Comparison of ENCODE assay signal across 23 mouse cellular contexts in genomic region chr5:115668986-115669385, GRCm38 (mm10). TPM values are rescaled to one million over a fixed set of nuclear protein-coding genes. Genes with fewer than 3 reads are reported as not detected.
DNase-seq lines count a peak whose midpoint lies in the region; ATAC-seq lines count a peak whose summit lies in the region.
"Had no signal": no experiment of that assay in that cellular context is flagged by ENCODE, and none has a peak within 500 bp of the region (broad histone marks: within the 10 kb centered on the region; RNA-seq: fewer than 3 reads in every experiment).

No protein-coding gene starts in this region.

- no peak overlapping the region for H3K9ac ChIP-seq in forebrain, embryonic 14.5 days (ENCODE audit: low read length)
- no peak overlapping the region for H3K9ac ChIP-seq in midbrain, embryonic 15.5 days
- H3K9ac ChIP-seq: embryonic facial prominence, embryonic 12.5 days; forebrain, embryonic 12.5 days; forebrain, embryonic 15.5 days; forebrain, postnatal 0 days had no signal

- no peaks in the 10 kb centered on the region for H3K36me3 ChIP-seq in forebrain, embryonic 10.5 days (replicated peaks)
- H3K36me3 ChIP-seq in forebrain, embryonic 14.5 days (ENCODE audit: control insufficient read depth, insufficient read depth, low read length): no peaks in the 10 kb centered on the region
- H3K36me3 ChIP-seq in heart, embryonic 10.5 days: no peaks in the 10 kb centered on the region
- H3K36me3 ChIP-seq in midbrain, embryonic 10.5 days: no peaks in the 10 kb centered on the region
- no peaks in the 10 kb centered on the region for H3K36me3 ChIP-seq in midbrain, embryonic 15.5 days (replicated peaks)
- H3K36me3 ChIP-seq: embryonic facial prominence, embryonic 10.5 days; embryonic facial prominence, embryonic 12.5 days; forebrain, embryonic 12.5 days; forebrain, embryonic 15.5 days; G1E had no signal

- H3K4me1 ChIP-seq in forebrain, embryonic 10.5 days: peaks cover 52% of the 10 kb centered on the region
- H3K4me1 ChIP-seq in forebrain, embryonic 14.5 days (ENCODE audit: control insufficient read depth, insufficient read depth, low read length): peaks cover 5% of the 10 kb centered on the region; the same call in 1 of the 2 replicates
- peaks cover 24% of the 10 kb centered on the region for H3K4me1 ChIP-seq in heart, embryonic 10.5 days
- H3K4me1 ChIP-seq in midbrain, embryonic 10.5 days: peaks cover 34% of the 10 kb centered on the region
- H3K4me1 ChIP-seq in midbrain, embryonic 15.5 days: 0 out of 2 replicates have a peak, but pooled peaks cover 3% of the 10 kb centered on the region
- H3K4me1 ChIP-seq: embryonic facial prominence, embryonic 12.5 days had no signal

- DNase-seq in forebrain, embryonic 10.5 days (ENCODE audit: extremely low spot score, low spot score): no peak
- no peak for DNase-seq in forebrain, embryonic 14.5 days (ENCODE audit: low spot score)
- peak; percentile 57 for DNase-seq in heart, embryonic 10.5 days (ENCODE audit: low spot score)
- DNase-seq in heart, postnatal 4 days: no peak
- no peak for DNase-seq in midbrain, embryonic 10.5 days (ENCODE audit: low spot score)
- DNase-seq: adrenal gland, adult 8-10 months; adrenal gland, postnatal 14 days; adrenal gland, postnatal 36 days; B cell, adult 2 months; cerebellum, adult 11-12 months; cerebellum, adult 9-10 months; cerebellum, postnatal 10 days; cerebellum, postnatal 25 days; forebrain, postnatal 0 days had no signal

- no peaks in the 10 kb centered on the region; the same call in 1 of the 2 replicates for H3K27me3 ChIP-seq in forebrain, embryonic 10.5 days (ENCODE audit: poor library complexity, severe bottlenecking)
- no peaks in the 10 kb centered on the region for H3K27me3 ChIP-seq in forebrain, embryonic 14.5 days (replicated peaks; ENCODE audit: control insufficient read depth, insufficient read depth, low read length)
- peaks cover 39% of the 10 kb centered on the region; the same call in 1 of the 2 replicates for H3K27me3 ChIP-seq in heart, embryonic 10.5 days (ENCODE audit: insufficient read depth, poor library complexity, severe bottlenecking)
- no peaks in the 10 kb centered on the region for H3K27me3 ChIP-seq in midbrain, embryonic 10.5 days (ENCODE audit: low read depth, poor library complexity, severe bottlenecking)
- no peaks in the 10 kb centered on the region for H3K27me3 ChIP-seq in midbrain, embryonic 15.5 days (replicated peaks)
- H3K27me3 ChIP-seq: forebrain, embryonic 15.5 days; Patski had no signal

- no peak overlapping the region for H3K4me3 ChIP-seq in forebrain, embryonic 10.5 days
- H3K4me3 ChIP-seq in forebrain, embryonic 14.5 days (ENCODE audit: low read depth, low read length): no peak overlapping the region
- no peak overlapping the region for H3K4me3 ChIP-seq in heart, embryonic 10.5 days
- no peak overlapping the region for H3K4me3 ChIP-seq in midbrain, embryonic 10.5 days
- H3K4me3 ChIP-seq in midbrain, embryonic 15.5 days: no peak overlapping the region
- H3K4me3 ChIP-seq: embryonic facial prominence, embryonic 10.5 days; embryonic facial prominence, embryonic 12.5 days; forebrain, embryonic 12.5 days; forebrain, embryonic 15.5 days had no signal

- WGBS in forebrain, embryonic 10.5 days: 87% methylated on average over 12 of the region's 12 CpGs
- WGBS in forebrain, embryonic 14.5 days: 88% methylated on average over 12 of the region's 12 CpGs
- 82% methylated on average over 12 of the region's 12 CpGs for WGBS in heart, embryonic 10.5 days
- 84% methylated on average over 12 of the region's 12 CpGs for WGBS in midbrain, embryonic 10.5 days
- WGBS in midbrain, embryonic 15.5 days: 78% methylated on average over 12 of the region's 12 CpGs

- no peaks in the 10 kb centered on the region for H3K9me3 ChIP-seq in forebrain, embryonic 10.5 days
- no peaks in the 10 kb centered on the region for H3K9me3 ChIP-seq in forebrain, embryonic 14.5 days (replicated peaks; ENCODE audit: control insufficient read depth, low read length)
- H3K9me3 ChIP-seq in heart, embryonic 10.5 days: no peaks in the 10 kb centered on the region
- H3K9me3 ChIP-seq in midbrain, embryonic 10.5 days (replicated peaks): no peaks in the 10 kb centered on the region
- no peaks in the 10 kb centered on the region for H3K9me3 ChIP-seq in midbrain, embryonic 15.5 days
- H3K9me3 ChIP-seq: embryonic facial prominence, embryonic 10.5 days; embryonic facial prominence, embryonic 12.5 days; forebrain, embryonic 12.5 days; forebrain, embryonic 15.5 days had no signal

- H3K27ac ChIP-seq in forebrain, embryonic 10.5 days: peak overlapping the region; percentile 66; the same call in 1 of the 2 replicates
- H3K27ac ChIP-seq in forebrain, embryonic 14.5 days (ENCODE audit: low read depth, low read length): no peak overlapping the region
- H3K27ac ChIP-seq in heart, embryonic 10.5 days: no peak overlapping the region
- 0 out of 2 replicates have a peak overlapping the region, but pooled peaks have one; percentile 24 for H3K27ac ChIP-seq in midbrain, embryonic 10.5 days (replicated peaks)
- no peak overlapping the region for H3K27ac ChIP-seq in midbrain, embryonic 15.5 days
- H3K27ac ChIP-seq: embryonic facial prominence, embryonic 10.5 days; embryonic facial prominence, embryonic 12.5 days; forebrain, embryonic 12.5 days; forebrain, embryonic 15.5 days had no signal

- H3K4me2 ChIP-seq in forebrain, embryonic 14.5 days (ENCODE audit: low read length): no peak overlapping the region
- no peak overlapping the region for H3K4me2 ChIP-seq in midbrain, embryonic 15.5 days
- H3K4me2 ChIP-seq: embryonic facial prominence, embryonic 12.5 days; forebrain, embryonic 12.5 days; forebrain, embryonic 15.5 days had no signal

- ATAC-seq in forebrain, embryonic 14.5 days: no peak
- no peak for ATAC-seq in midbrain, embryonic 15.5 days (replicated peaks)
- ATAC-seq: activated CD4-positive, CD25-positive, alpha-beta regulatory T cell, adult 4 months; CD4-positive, CD25-positive, alpha-beta regulatory T cell, adult 4 months; forebrain, embryonic 15.5 days; forebrain, postnatal 0 days; Patski had no signal

RNA-seq across cellular contexts. Expression of gene Rab35, which starts 37.3 kb away (rescaled TPM):
- polyA plus RNA-seq in forebrain, embryonic 10.5 days (2016; fragmentation: Nextera tagmentation; extraction: Ambion mirVana): 11.2 and 12.4 TPM in 2 replicates
- 17.7 and 18.7 TPM in 2 replicates for polyA plus RNA-seq in forebrain, embryonic 14.5 days (2014; fragmentation: Nextera tagmentation; extraction: Ambion mirVana)
- polyA plus RNA-seq in heart, embryonic 10.5 days (2016; fragmentation: Nextera tagmentation; extraction: Ambion mirVana): 16.5 and 18.8 TPM in 2 replicates
- 10 to 100 TPM; 56.8 to 58.2 TPM for total RNA-seq in heart, postnatal 4 days (2021)
- 11.8 and 13.3 TPM in 2 replicates for polyA plus RNA-seq in midbrain, embryonic 10.5 days (2016; fragmentation: Nextera tagmentation; extraction: Ambion mirVana)
- 18.7 and 19.2 TPM in 2 replicates for polyA plus RNA-seq in midbrain, embryonic 15.5 days (2015; fragmentation: Nextera tagmentation; extraction: Ambion mirVana)

Comparison
In these comparisons a context has a peak if more than half of its experiments do, and no peak if none do; other contexts are left out.
1. H3K27ac ChIP-seq: peak in forebrain, embryonic 10.5 days (single experiment) and midbrain, embryonic 10.5 days (single experiment); none in forebrain, embryonic 14.5 days (single experiment), heart, embryonic 10.5 days (single experiment) and midbrain, embryonic 15.5 days (single experiment).